Mouse (Mus musculus) midbrain, embryonic 16.5 days (tissue): ENCODE data around the gene Sox4. TPM values are rescaled to one million over a fixed set of nuclear protein-coding genes. Genes with fewer than 3 reads are reported as not detected.

Source experiments
- ATAC-seq: fragments of 200-750 bp; cut with Nextera tagmentation; 2 replicates; pipeline ENCODE4 v1.8.0; 2017; ENCODE audit warnings: moderate TSS enrichment
- H3K27ac ChIP-seq: fragments of 300-500 bp; sonication (generic); 2 replicates; pipeline ENCODE4 v1.5.1; 2014; ENCODE audit warnings: mild to moderate bottlenecking, low read length, mixed read lengths
- H3K27me3 ChIP-seq: fragments of 300-500 bp; sonication (generic); 2 replicates; pipeline ENCODE4 v1.6.1; 2014; ENCODE audit warnings: low read depth, low read length, mixed read lengths; ENCODE audit not compliant: control insufficient read depth, insufficient read depth
- H3K36me3 ChIP-seq: fragments of 300-500 bp; sonication (generic); 2 replicates; pipeline ENCODE4 v1.6.1; 2014; ENCODE audit warnings: mild to moderate bottlenecking, low read length, moderate library complexity, mixed read lengths; ENCODE audit not compliant: control insufficient read depth, insufficient read depth
- H3K4me1 ChIP-seq: fragments of 300-500 bp; sonication (generic); 2 replicates; pipeline ENCODE4 v1.6.1; 2014; ENCODE audit warnings: mild to moderate bottlenecking, low read length, mixed read lengths; ENCODE audit not compliant: control insufficient read depth, insufficient read depth
- H3K4me2 ChIP-seq: fragments of 300-500 bp; sonication (generic); 2 replicates; pipeline ENCODE4 v1.6.1; 2014; ENCODE audit warnings: mild to moderate bottlenecking, low read length, mixed read lengths
- H3K4me3 ChIP-seq: fragments of 300-500 bp; sonication (generic); 2 replicates; pipeline ENCODE4 v1.5.1; 2014; ENCODE audit warnings: low read depth, mild to moderate bottlenecking, low read length, moderate library complexity, mixed read lengths
- H3K9ac ChIP-seq: fragments of 300-500 bp; sonication (generic); 2 replicates; pipeline ENCODE4 v1.6.1; 2014; ENCODE audit warnings: low read depth, low read length, mixed read lengths
- H3K9me3 ChIP-seq: fragments of 300-500 bp; sonication (generic); replicated peaks from 2 replicates; pipeline ENCODE4 v1.6.1; 2014; ENCODE audit warnings: mild to moderate bottlenecking, low read length, mixed read lengths; ENCODE audit not compliant: control insufficient read depth, poor library complexity, severe bottlenecking
- WGBS: fragments of 180-500 bp; shearing (Covaris S2); extraction: QIAGEN DNeasy Blood & Tissue Kit; methylation state at CpG from one replicate; pipeline ENCODE4 v1.1.7; 2014; 5-methylcytosine and 5-hydroxymethylcytosine counted together
- polyA plus RNA-seq: library from polyadenylated mRNA; unstranded; fragments of >200 nt; fragmentation: Nextera tagmentation; extraction: Ambion mirVana; gene quantifications from 2 replicates; pipeline ENCODE4 v1.2.1, GENCODE M21; 2015

Gene Sox4
- polyA plus RNA-seq, 1 experiment from 2014 or later, result 160 TPM

DNA sequence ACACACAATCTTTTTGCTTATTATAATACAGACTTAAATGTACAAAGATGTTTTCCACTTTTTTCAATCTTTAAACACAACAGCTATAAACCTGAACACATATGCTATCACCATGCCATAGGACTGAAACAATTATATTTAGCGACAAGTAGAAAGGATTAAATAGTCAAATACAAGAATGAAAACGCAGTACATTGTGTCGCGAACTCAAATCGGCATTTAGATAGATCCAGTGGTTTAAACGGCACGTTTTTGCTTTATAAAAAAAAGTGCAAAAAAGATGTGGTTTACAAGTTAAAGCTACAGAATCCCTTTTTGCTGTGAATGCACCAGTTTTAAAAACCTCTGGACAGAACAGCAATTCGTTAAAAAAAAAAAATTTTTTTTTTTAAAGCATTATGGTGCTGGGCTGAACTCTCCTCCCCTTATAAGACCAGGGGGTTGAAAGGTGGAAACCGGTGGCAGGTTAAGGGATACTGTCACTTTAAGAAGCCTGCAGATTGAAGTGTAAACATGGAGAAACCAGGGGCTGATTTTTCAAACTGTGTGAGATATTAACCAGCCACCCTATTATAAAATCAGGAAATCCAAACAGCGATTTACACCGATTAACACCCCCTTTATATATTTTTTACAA is 4.1 kb downstream of the Sox4 start:
- no peaks in the 10 kb centered on the region for H3K9me3 ChIP-seq
- peak overlapping the region; percentile 76 for H3K27ac ChIP-seq
- peak overlapping the region; percentile 87 for H3K4me2 ChIP-seq
- peak overlapping the region; percentile 66 for H3K9ac ChIP-seq
- peaks cover 25% of the 10 kb centered on the region for H3K4me1 ChIP-seq
- H3K4me3 ChIP-seq, result peak overlapping the region; percentile 51
- no peaks in the 10 kb centered on the region for H3K36me3 ChIP-seq
- no peaks in the 10 kb centered on the region for H3K27me3 ChIP-seq
- no peak for ATAC-seq
- WGBS, result under 1% methylated on average over 11 of the region's 11 CpGs

DNA sequence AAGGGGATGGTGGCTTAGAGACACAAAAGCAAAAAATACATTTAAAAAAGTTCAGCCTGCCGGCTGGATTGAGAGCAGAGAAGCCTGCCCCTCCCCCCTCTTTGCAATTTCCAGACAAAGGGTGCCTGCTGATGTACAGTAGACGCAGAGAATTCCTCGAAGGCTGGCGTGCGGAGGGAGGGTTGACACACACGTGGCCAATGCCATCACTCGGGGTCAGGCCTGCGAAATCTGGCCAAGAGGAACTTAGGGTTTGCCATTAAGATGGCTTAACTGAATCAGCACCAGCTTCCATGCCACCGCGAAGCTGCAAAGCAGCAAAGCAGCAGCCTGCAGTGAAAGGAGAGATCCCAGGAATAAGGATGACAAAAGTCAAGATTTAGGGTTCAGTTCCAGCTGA is 5.0 kb downstream of the Sox4 start:
- under 1% methylated on average over 10 of the region's 10 CpGs for WGBS

DNA sequence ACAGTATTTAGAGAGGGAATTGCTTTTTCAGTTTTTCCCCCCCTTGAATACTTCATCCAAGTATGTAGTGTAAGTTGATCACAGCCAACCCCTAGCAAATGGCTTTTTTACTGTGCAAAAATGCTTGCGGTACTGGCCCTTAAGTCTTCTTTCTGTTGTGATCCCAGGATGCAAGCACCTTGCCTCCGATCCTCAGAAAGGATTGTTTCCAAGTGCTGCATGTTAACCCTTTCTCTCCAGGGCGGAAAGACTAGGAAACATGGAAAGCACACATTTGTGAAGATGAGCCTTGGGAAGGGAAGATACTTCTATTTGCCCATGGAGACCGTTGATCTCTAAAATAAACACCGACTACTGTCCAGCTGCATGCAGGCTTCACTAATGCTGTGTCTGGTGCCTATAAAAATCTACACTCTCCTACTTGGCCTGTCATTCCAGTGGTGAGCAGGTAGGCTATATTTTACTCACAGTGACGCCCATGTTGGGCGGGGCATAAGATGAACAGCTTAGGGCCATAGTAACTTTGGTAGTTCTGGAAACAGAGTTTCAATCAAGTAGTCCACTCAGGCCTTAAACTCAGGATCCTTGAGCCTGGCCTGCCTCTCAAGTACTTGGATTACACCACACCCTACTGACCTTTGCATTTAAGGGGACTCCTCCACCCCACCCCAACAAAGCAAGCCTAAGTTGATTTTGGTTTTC is 5.6 kb downstream of the Sox4 start:
- peak overlapping the region; percentile 51 for H3K4me3 ChIP-seq
- ATAC-seq, result peak; percentile 39; the same call in 1 of the 2 replicates
- H3K9ac ChIP-seq, result peak overlapping the region; percentile 74
- no peaks in the 10 kb centered on the region for H3K9me3 ChIP-seq
- WGBS, result 16% methylated on average over 7 of the region's 7 CpGs
- H3K27ac ChIP-seq, result peak overlapping the region; percentile 93
- H3K36me3 ChIP-seq, result no peaks in the 10 kb centered on the region
- no peaks in the 10 kb centered on the region for H3K27me3 ChIP-seq
- H3K4me2 ChIP-seq, result peak overlapping the region; percentile 87
- peaks cover 24% of the 10 kb centered on the region for H3K4me1 ChIP-seq

More for the DNA sequence above, 5.0 kb downstream of the Sox4 start:
- no peaks in the 10 kb centered on the region for H3K9me3 ChIP-seq
- peak overlapping the region; percentile 93 for H3K27ac ChIP-seq
- H3K27me3 ChIP-seq, result no peaks in the 10 kb centered on the region
- ATAC-seq, result no peak
- H3K9ac ChIP-seq, result peak overlapping the region; percentile 74
- no peaks in the 10 kb centered on the region for H3K36me3 ChIP-seq
- peak overlapping the region; percentile 51 for H3K4me3 ChIP-seq
- H3K4me1 ChIP-seq, result peaks cover 24% of the 10 kb centered on the region
- H3K4me2 ChIP-seq, result peak overlapping the region; percentile 87

DNA sequence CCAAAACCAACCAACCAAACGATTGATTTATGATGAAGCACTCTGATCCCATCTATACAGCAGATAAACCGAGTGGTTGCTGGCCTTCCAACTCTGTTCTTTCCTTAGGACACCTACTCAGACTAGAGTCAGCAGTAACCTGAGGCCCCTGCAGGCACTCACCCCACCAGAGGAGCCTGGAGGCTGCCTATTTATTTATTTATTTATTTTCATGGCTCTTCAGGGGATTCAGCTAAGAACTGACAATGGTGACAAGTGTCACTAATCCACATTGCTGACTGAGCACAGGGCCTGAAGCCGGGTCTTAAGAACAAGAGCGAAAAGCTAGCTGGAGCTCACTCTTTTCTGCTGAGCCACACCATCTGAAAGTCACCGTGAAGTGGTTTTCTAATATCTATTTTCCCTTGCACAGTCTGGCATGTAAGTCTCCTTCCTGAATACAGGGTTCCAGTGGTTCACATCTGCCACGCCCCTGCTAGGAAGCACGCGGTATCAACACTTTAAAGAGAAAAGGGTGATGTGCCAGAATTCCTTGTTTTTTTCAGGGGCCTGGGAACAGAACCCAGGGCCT is 6.9 kb downstream of the Sox4 start:
- Histone ChIP-seq H3K4me2 (peak overlapping the region; percentile 87), H3K27ac (peak overlapping the region; percentile 93), H3K9me3 (no peaks in the 10 kb centered on the region), H3K27me3 (no peaks in the 10 kb centered on the region), H3K9ac (peak overlapping the region; percentile 38; the same call in 1 of the 2 replicates), H3K4me1 (peaks cover 27% of the 10 kb centered on the region), H3K36me3 (no peaks in the 10 kb centered on the region), H3K4me3 (peak overlapping the region; percentile 51; the same call in 1 of the 2 replicates)
- no peak for ATAC-seq
- WGBS, result 29% methylated on average over 8 of the region's 8 CpGs

DNA sequence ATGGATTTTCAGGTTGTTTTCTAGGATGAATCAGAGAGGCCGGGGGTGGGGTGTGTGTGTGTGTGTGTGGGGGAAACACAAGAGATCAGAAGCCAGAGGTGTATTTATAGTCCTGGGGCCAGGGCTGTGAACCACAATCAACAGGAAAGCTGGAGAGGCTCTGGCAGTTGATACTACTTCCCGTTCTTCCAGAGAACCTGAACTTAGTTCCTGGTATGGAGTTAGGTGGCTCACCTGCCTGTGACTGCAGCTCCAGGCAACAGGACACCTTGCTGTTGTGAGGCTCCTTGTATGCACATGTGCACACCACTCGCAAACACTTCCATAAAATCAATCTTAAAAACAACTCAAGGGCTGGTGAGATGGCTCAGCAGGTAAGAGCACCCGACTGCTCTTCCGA is 7.8 kb downstream of the Sox4 start:
- 97% methylated on average over 5 of the region's 5 CpGs for WGBS

DNA sequence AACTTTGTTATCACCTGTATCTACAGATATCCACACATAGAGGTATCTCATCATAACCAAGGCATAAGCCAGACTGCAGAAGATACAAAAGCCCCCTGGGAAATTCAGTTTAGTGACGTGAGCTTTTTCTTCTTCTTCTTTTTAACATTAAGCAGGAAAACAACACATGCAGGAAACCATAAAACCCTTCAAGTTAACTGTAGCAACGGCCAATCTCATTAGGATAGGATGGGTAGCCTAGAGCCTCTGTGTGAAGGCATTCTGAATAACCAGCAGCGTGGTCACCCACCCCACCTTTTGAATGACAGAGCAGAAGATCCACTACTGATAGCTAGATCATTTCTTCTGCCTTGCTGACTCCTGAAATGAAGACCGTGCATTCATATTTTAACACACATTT is 10.6 kb downstream of the Sox4 start:
- WGBS, result 73% methylated on average over 4 of the region's 4 CpGs
- Histone ChIP-seq H3K27ac (no peak overlapping the region), H3K4me2 (no peak overlapping the region), H3K4me1 (peaks cover 20% of the 10 kb centered on the region), H3K9ac (no peak overlapping the region), H3K36me3 (no peaks in the 10 kb centered on the region), H3K27me3 (no peaks in the 10 kb centered on the region), H3K4me3 (no peak overlapping the region), H3K9me3 (no peaks in the 10 kb centered on the region)
- no peak for ATAC-seq

More for the DNA sequence above, 7.8 kb downstream of the Sox4 start:
- Histone ChIP-seq H3K4me1 (peaks cover 27% of the 10 kb centered on the region), H3K4me2 (no peak overlapping the region), H3K4me3 (no peak overlapping the region), H3K9ac (no peak overlapping the region), H3K9me3 (no peaks in the 10 kb centered on the region), H3K27ac (no peak overlapping the region), H3K27me3 (no peaks in the 10 kb centered on the region), H3K36me3 (no peaks in the 10 kb centered on the region)
- no peak for ATAC-seq

GRCm38 (mm10) chr13:28941983-28942630 is 11.4 kb downstream of the Sox4 start:
- Histone ChIP-seq H3K9ac (no peak overlapping the region), H3K4me2 (no peak overlapping the region), H3K27me3 (no peaks in the 10 kb centered on the region), H3K9me3 (no peaks in the 10 kb centered on the region), H3K27ac (0 out of 2 replicates have a peak overlapping the region, but pooled peaks have one; percentile 10), H3K36me3 (no peaks in the 10 kb centered on the region), H3K4me1 (peaks cover 13% of the 10 kb centered on the region), H3K4me3 (no peak overlapping the region)
- no peak for ATAC-seq
- WGBS, result 2% methylated on average over 4 of the region's 4 CpGs

- H3K36me3 ChIP-seq, result no peaks in the 10 kb centered on the region
- no peak overlapping the region for H3K4me3 ChIP-seq
- H3K27ac ChIP-seq, result no peak overlapping the region
- H3K27me3 ChIP-seq, result no peaks in the 10 kb centered on the region
- H3K9ac ChIP-seq, result no peak overlapping the region
- no peak overlapping the region for H3K4me2 ChIP-seq
- WGBS, result 71% methylated on average over 8 of the region's 8 CpGs
- no peak for ATAC-seq
- no peaks in the 10 kb centered on the region for H3K9me3 ChIP-seq
- H3K4me1 ChIP-seq, result no peaks in the 10 kb centered on the region
These were observed 20.1 kb downstream of the Sox4 start for GRCm38 (mm10) chr13:28933375-28933774.
